In genomic region chr11:103665695-103666094, GRCm38 (mm10) we compare ENCODE assay signal across 24 mouse cellular contexts. TPM values are rescaled to one million over a fixed set of nuclear protein-coding genes. Genes with fewer than 3 reads are reported as not detected.
DNase-seq lines count a peak whose midpoint lies in the region; ATAC-seq and TF ChIP-seq lines count a peak whose summit lies in the region.
"Had no signal": no experiment of that assay in that cellular context is flagged by ENCODE, and none has a peak within 500 bp of the region (broad histone marks: within the 10 kb centered on the region; RNA-seq: fewer than 3 reads in every experiment).

No protein-coding gene starts in this region.

- 0 out of 2 replicates have a peak overlapping the region, but pooled peaks have one; percentile 21 for H3K4me2 ChIP-seq in hindbrain, embryonic 13.5 days
- H3K4me2 ChIP-seq in hindbrain, embryonic 14.5 days (replicated peaks): no peak overlapping the region
- H3K4me2 ChIP-seq in midbrain, embryonic 12.5 days (replicated peaks): peak overlapping the region; percentile 21; the same call in 1 of the 2 replicates
- no peak overlapping the region for H3K4me2 ChIP-seq in midbrain, embryonic 11.5 days
- H3K4me2 ChIP-seq in forebrain, postnatal 0 days (ENCODE audit: low read depth): peak overlapping the region; percentile 30
- H3K4me2 ChIP-seq: liver, embryonic 12.5 days; lung, embryonic 15.5 days had no signal

- TF ChIP-seq CTCF in forebrain, postnatal 0 days (IDR thresholded peaks at IDR 0.05; ENCODE audit: low read depth): no peak

- ATAC-seq in hindbrain, embryonic 13.5 days (ENCODE audit: low FRiP score): peak; percentile 17; the same call in 1 of the 2 replicates
- ATAC-seq in hindbrain, embryonic 14.5 days (ENCODE audit: low FRiP score): no peak
- ATAC-seq in midbrain, embryonic 12.5 days (ENCODE audit: low FRiP score, low read depth): no peak
- ATAC-seq in midbrain, embryonic 11.5 days (ENCODE audit: low FRiP score): no peak
- ATAC-seq in forebrain, postnatal 0 days: peak; percentile 60
- ATAC-seq: activated CD4-positive, CD25-positive, alpha-beta regulatory T cell, adult 4 months; liver, embryonic 12.5 days had no signal

- no peaks in the 10 kb centered on the region for H3K9me3 ChIP-seq in hindbrain, embryonic 13.5 days
- H3K9me3 ChIP-seq in hindbrain, embryonic 14.5 days (ENCODE audit: control insufficient read depth, low read length): no peaks in the 10 kb centered on the region
- no peaks in the 10 kb centered on the region for H3K9me3 ChIP-seq in midbrain, embryonic 12.5 days
- H3K9me3 ChIP-seq in midbrain, embryonic 11.5 days (ENCODE audit: control insufficient read depth, low read length): no peaks in the 10 kb centered on the region
- H3K9me3 ChIP-seq in forebrain, postnatal 0 days (ENCODE audit: low read length): no peaks in the 10 kb centered on the region
- H3K9me3 ChIP-seq: heart, embryonic 10.5 days; liver, embryonic 12.5 days; lung, embryonic 15.5 days had no signal

- H3K36me3 ChIP-seq in hindbrain, embryonic 13.5 days: 0 out of 2 replicates have a peak, but pooled peaks cover under 1% of the 10 kb centered on the region
- H3K36me3 ChIP-seq in hindbrain, embryonic 14.5 days (replicated peaks; ENCODE audit: control insufficient read depth, insufficient read depth): no peaks in the 10 kb centered on the region
- H3K36me3 ChIP-seq in midbrain, embryonic 12.5 days: no peaks in the 10 kb centered on the region
- no peaks in the 10 kb centered on the region for H3K36me3 ChIP-seq in midbrain, embryonic 11.5 days (ENCODE audit: control insufficient read depth, insufficient read depth, low read length)
- H3K36me3 ChIP-seq in forebrain, postnatal 0 days (ENCODE audit: insufficient read depth): no peaks in the 10 kb centered on the region
- H3K36me3 ChIP-seq: heart, embryonic 10.5 days; liver, embryonic 12.5 days; lung, embryonic 15.5 days had no signal

- H3K27me3 ChIP-seq in hindbrain, embryonic 13.5 days: peaks cover 5% of the 10 kb centered on the region; the same call in 1 of the 2 replicates
- H3K27me3 ChIP-seq in hindbrain, embryonic 14.5 days (ENCODE audit: control insufficient read depth, insufficient read depth, low read length): no peaks in the 10 kb centered on the region
- H3K27me3 ChIP-seq in midbrain, embryonic 12.5 days: peaks cover 36% of the 10 kb centered on the region
- no peaks in the 10 kb centered on the region for H3K27me3 ChIP-seq in midbrain, embryonic 11.5 days (ENCODE audit: control insufficient read depth, insufficient read depth, low read length)
- H3K27me3 ChIP-seq in forebrain, postnatal 0 days (ENCODE audit: insufficient read depth, low read length): no peaks in the 10 kb centered on the region
- H3K27me3 ChIP-seq: lung, embryonic 15.5 days had no signal

- H3K9ac ChIP-seq in hindbrain, embryonic 13.5 days: no peak overlapping the region
- no peak overlapping the region for H3K9ac ChIP-seq in hindbrain, embryonic 14.5 days
- H3K9ac ChIP-seq in midbrain, embryonic 12.5 days (replicated peaks): no peak overlapping the region
- H3K9ac ChIP-seq in midbrain, embryonic 11.5 days (ENCODE audit: low read length): no peak overlapping the region
- 0 out of 2 replicates have a peak overlapping the region, but pooled peaks have one; percentile 25 for H3K9ac ChIP-seq in forebrain, postnatal 0 days
- H3K9ac ChIP-seq: liver, embryonic 12.5 days; lung, embryonic 15.5 days had no signal

- WGBS in hindbrain, embryonic 13.5 days: 100% methylated on average over 1 of the region's 1 CpGs
- whole genome bisulfite sequencing in hindbrain, embryonic 14.5 days: 69% methylated on average over 1 of the region's 1 CpGs
- WGBS in midbrain, embryonic 12.5 days: 45% methylated on average over 1 of the region's 1 CpGs
- WGBS in midbrain, embryonic 11.5 days: 27% methylated on average over 1 of the region's 1 CpGs
- 29% methylated on average over 1 of the region's 1 CpGs for WGBS in forebrain, postnatal 0 days

- peaks cover 24% of the 10 kb centered on the region for H3K4me1 ChIP-seq in hindbrain, embryonic 13.5 days (replicated peaks)
- H3K4me1 ChIP-seq in hindbrain, embryonic 14.5 days (replicated peaks; ENCODE audit: control insufficient read depth, insufficient read depth, low read length): peaks cover 19% of the 10 kb centered on the region
- H3K4me1 ChIP-seq in midbrain, embryonic 12.5 days: peaks cover 17% of the 10 kb centered on the region
- peaks cover 13% of the 10 kb centered on the region for H3K4me1 ChIP-seq in midbrain, embryonic 11.5 days (ENCODE audit: control insufficient read depth, insufficient read depth, low read length)
- H3K4me1 ChIP-seq in forebrain, postnatal 0 days (ENCODE audit: insufficient read depth): peaks cover 33% of the 10 kb centered on the region
- H3K4me1 ChIP-seq: liver, embryonic 12.5 days; lung, embryonic 15.5 days had no signal

- H3K27ac ChIP-seq in hindbrain, embryonic 13.5 days: peak overlapping the region; percentile 48; the same call in 1 of the 2 replicates
- no peak overlapping the region for H3K27ac ChIP-seq in hindbrain, embryonic 14.5 days
- H3K27ac ChIP-seq in midbrain, embryonic 12.5 days (replicated peaks): 0 out of 2 replicates have a peak overlapping the region, but pooled peaks have one; percentile 39
- no peak overlapping the region for H3K27ac ChIP-seq in midbrain, embryonic 11.5 days (ENCODE audit: low read depth, low read length)
- peak overlapping the region; percentile 75 for H3K27ac ChIP-seq in forebrain, postnatal 0 days (ENCODE audit: low read depth, low read length)
- H3K27ac ChIP-seq: heart, embryonic 10.5 days; liver, embryonic 12.5 days; lung, embryonic 15.5 days had no signal

- H3K4me3 ChIP-seq in hindbrain, embryonic 13.5 days: no peak overlapping the region
- no peak overlapping the region for H3K4me3 ChIP-seq in hindbrain, embryonic 14.5 days (replicated peaks; ENCODE audit: low read length)
- no peak overlapping the region for H3K4me3 ChIP-seq in midbrain, embryonic 12.5 days
- no peak overlapping the region for H3K4me3 ChIP-seq in midbrain, embryonic 11.5 days (ENCODE audit: low read depth, low read length)
- H3K4me3 ChIP-seq in forebrain, postnatal 0 days (ENCODE audit: low read depth, low read length): no peak overlapping the region
- H3K4me3 ChIP-seq: heart, embryonic 10.5 days; liver, embryonic 12.5 days; lung, embryonic 15.5 days had no signal

- DNase-seq in hindbrain, embryonic 14.5 days (ENCODE audit: low spot score): no peak
- no peak for DNase-seq in midbrain, embryonic 11.5 days (ENCODE audit: low spot score, missing footprints)
- DNase-seq in forebrain, postnatal 0 days: no peak
- peak; percentile 77 for DNase-seq in telencephalon, adult 2 months (ENCODE audit: low read depth, low spot score)
- no peak for DNase-seq in testis, postnatal 10 days (ENCODE audit: low spot score)
- DNase-seq: gastrocnemius, postnatal 36 days; kidney, adult 9 months; kidney, postnatal 36 days; thymus, adult 2 months had no signal

RNA-seq across cellular contexts. Expression of gene Rprml, which starts 16.3 kb away (rescaled TPM):
- polyA plus RNA-seq in hindbrain, embryonic 13.5 days (2015; fragmentation: Nextera tagmentation; extraction: Ambion mirVana): 0.26 TPM in 1 of 2 replicates, not detected in the other
- polyA plus RNA-seq in hindbrain, embryonic 14.5 days (2014; fragmentation: Nextera tagmentation; extraction: Ambion mirVana): 0.35 TPM in 1 of 2 replicates, not detected in the other
- polyA plus RNA-seq in midbrain, embryonic 12.5 days (2016; fragmentation: Nextera tagmentation; extraction: Ambion mirVana): not detected in 2 replicates
- polyA plus RNA-seq in midbrain, embryonic 11.5 days (2014; fragmentation: Nextera tagmentation; extraction: Ambion mirVana): not detected in 2 replicates
- 44.8 and 56.6 TPM in 2 replicates for total RNA-seq in forebrain, postnatal 0 days (2014; rRNA removed)
- 65.4 and 71.1 TPM in 2 replicates for polyA plus RNA-seq in forebrain, postnatal 0 days (2015; fragmentation: Nextera tagmentation; extraction: Ambion mirVana)
- total RNA-seq: gastrocnemius, postnatal 36 days; heart, postnatal 10 days; neutrophil, adult 5-6 weeks had no signal
- polyA plus RNA-seq: activated CD4-positive, CD25-positive, alpha-beta regulatory T cell, adult 4 months; C2C12; intestine, embryonic 14.5 days; liver, embryonic 12.5 days; lung, embryonic 15.5 days had no signal

RNA-seq across cellular contexts. Expression of gene Lyzl6, which starts 27.0 kb away (rescaled TPM):
- not detected in 2 replicates for polyA plus RNA-seq in hindbrain, embryonic 13.5 days (2015; fragmentation: Nextera tagmentation; extraction: Ambion mirVana)
- polyA plus RNA-seq in hindbrain, embryonic 14.5 days (2014; fragmentation: Nextera tagmentation; extraction: Ambion mirVana): not detected in 2 replicates
- not detected in 2 replicates for polyA plus RNA-seq in midbrain, embryonic 12.5 days (2016; fragmentation: Nextera tagmentation; extraction: Ambion mirVana)
- not detected in 2 replicates for polyA plus RNA-seq in midbrain, embryonic 11.5 days (2014; fragmentation: Nextera tagmentation; extraction: Ambion mirVana)
- not detected in 2 replicates for total RNA-seq in forebrain, postnatal 0 days (2014; rRNA removed)
- polyA plus RNA-seq in forebrain, postnatal 0 days (2015; fragmentation: Nextera tagmentation; extraction: Ambion mirVana): not detected in 2 replicates
- total RNA-seq: adrenal gland, postnatal 36 days; gastrocnemius, postnatal 36 days; heart, postnatal 10 days; layer of hippocampus, postnatal 14 days; left cerebral cortex, postnatal 4 days; neutrophil, adult 5-6 weeks had no signal
- polyA plus RNA-seq: activated CD4-positive, CD25-positive, alpha-beta regulatory T cell, adult 4 months; C2C12; heart, embryonic 10.5 days; intestine, embryonic 14.5 days; liver, embryonic 12.5 days; lung, embryonic 15.5 days; small intestine, adult 2 months; thymus, adult 2 months; urinary bladder, adult 2 months had no signal

RNA-seq across cellular contexts. Expression of gene Gosr2, which starts 32.0 kb away (rescaled TPM):
- polyA plus RNA-seq in hindbrain, embryonic 13.5 days (2015; fragmentation: Nextera tagmentation; extraction: Ambion mirVana): 90.7 and 91.6 TPM in 2 replicates
- 93.0 and 97.6 TPM in 2 replicates for polyA plus RNA-seq in hindbrain, embryonic 14.5 days (2014; fragmentation: Nextera tagmentation; extraction: Ambion mirVana)
- polyA plus RNA-seq in midbrain, embryonic 12.5 days (2016; fragmentation: Nextera tagmentation; extraction: Ambion mirVana): 92.0 TPM in 2 replicates
- 87.8 and 90.9 TPM in 2 replicates for polyA plus RNA-seq in midbrain, embryonic 11.5 days (2014; fragmentation: Nextera tagmentation; extraction: Ambion mirVana)
- 91.6 and 117 TPM in 2 replicates for total RNA-seq in forebrain, postnatal 0 days (2014; rRNA removed)
- 102 and 103 TPM in 2 replicates for polyA plus RNA-seq in forebrain, postnatal 0 days (2015; fragmentation: Nextera tagmentation; extraction: Ambion mirVana)

RNA-seq across cellular contexts. Expression of gene Gm884, which starts 44.8 kb away (rescaled TPM):
- not detected in 2 replicates for polyA plus RNA-seq in hindbrain, embryonic 13.5 days (2015; fragmentation: Nextera tagmentation; extraction: Ambion mirVana)
- polyA plus RNA-seq in hindbrain, embryonic 14.5 days (2014; fragmentation: Nextera tagmentation; extraction: Ambion mirVana): not detected in 2 replicates
- not detected in 2 replicates for polyA plus RNA-seq in midbrain, embryonic 12.5 days (2016; fragmentation: Nextera tagmentation; extraction: Ambion mirVana)
- polyA plus RNA-seq in midbrain, embryonic 11.5 days (2014; fragmentation: Nextera tagmentation; extraction: Ambion mirVana): not detected in 2 replicates
- total RNA-seq in forebrain, postnatal 0 days (2014; rRNA removed): not detected in 2 replicates
- not detected in 2 replicates for polyA plus RNA-seq in forebrain, postnatal 0 days (2015; fragmentation: Nextera tagmentation; extraction: Ambion mirVana)
- total RNA-seq: adrenal gland, postnatal 36 days; gastrocnemius, postnatal 36 days; heart, postnatal 10 days; layer of hippocampus, postnatal 14 days; left cerebral cortex, postnatal 4 days; neutrophil, adult 5-6 weeks had no signal
- polyA plus RNA-seq: activated CD4-positive, CD25-positive, alpha-beta regulatory T cell, adult 4 months; C2C12; heart, embryonic 10.5 days; intestine, embryonic 14.5 days; liver, embryonic 12.5 days; lung, embryonic 15.5 days; small intestine, adult 2 months; thymus, adult 2 months; urinary bladder, adult 2 months had no signal

Comparison
In these comparisons a context has a peak if more than half of its experiments do, and no peak if none do; other contexts are left out.
1. ATAC-seq: peak in hindbrain, embryonic 13.5 days (single experiment) and forebrain, postnatal 0 days (single experiment); none in hindbrain, embryonic 14.5 days (single experiment), midbrain, embryonic 12.5 days (single experiment) and midbrain, embryonic 11.5 days (single experiment).
2. H3K27ac ChIP-seq: peak in hindbrain, embryonic 13.5 days (single experiment), midbrain, embryonic 12.5 days (single experiment) and forebrain, postnatal 0 days (single experiment); none in hindbrain, embryonic 14.5 days (single experiment) and midbrain, embryonic 11.5 days (single experiment).
3. H3K4me2 ChIP-seq: peak in hindbrain, embryonic 13.5 days (single experiment), midbrain, embryonic 12.5 days (single experiment) and forebrain, postnatal 0 days (single experiment); none in hindbrain, embryonic 14.5 days (single experiment) and midbrain, embryonic 11.5 days (single experiment).
4. RNA of gene Rprml, which starts 16.3 kb away (polyA plus RNA-seq): 65.4 to 71.1 TPM in forebrain, postnatal 0 days; 0.35 TPM in hindbrain, embryonic 14.5 days, 0.26 TPM in hindbrain, embryonic 13.5 days, not detected in midbrain, embryonic 12.5 days and not detected in midbrain, embryonic 11.5 days; every median in the first group is over 10 times any median in the second.